Mouse (Mus musculus): Measurements from ENCODE around the gene Sec24a.
A peak's percentile ranks its signal among the peaks of the same experiment; 100 is the strongest.
"Not testable (repeated sequence)": the region's sequence is repeated elsewhere in the genome, so short reads cannot be mapped to it uniquely, and the experiment has no call there.

Gene Sec24a

GRCm38 (mm10) chr11:51759251-51759650 is 4.2 kb downstream of the Sec24a start:
- no peak for DNase-seq

- not testable (repeated sequence) for DNase-seq
Measured at GRCm38 (mm10) chr11:51758207-51758606, 5.2 kb downstream of the Sec24a start.

GRCm38 (mm10) chr11:51757625-51758024 is 5.8 kb downstream of the Sec24a start:
- DNase-seq = no peak

- no peak for DNase-seq
Measured at GRCm38 (mm10) chr11:51757023-51757422, 6.4 kb downstream of the Sec24a start.

- DNase-seq = peak; percentile 94 to 96
Measured at GRCm38 (mm10) chr11:51756352-51756771, 7.1 kb downstream of the Sec24a start.

GRCm38 (mm10) chr11:51755621-51756311 is 7.7 kb downstream of the Sec24a start:
- DNase-seq = no peak

GRCm38 (mm10) chr11:51751623-51752225 is 11.7 kb downstream of the Sec24a start:
- DNase-seq = not testable (repeated sequence)

- DNase-seq = no peak
Measured at GRCm38 (mm10) chr11:51746096-51746495, 17.3 kb downstream of the Sec24a start.

GRCm38 (mm10) chr11:51740701-51741100 is 22.7 kb downstream of the Sec24a start:
- no peak for DNase-seq

- no peak for DNase-seq
Measured at GRCm38 (mm10) chr11:51738651-51739403, 24.6 kb downstream of the Sec24a start.

- not testable (repeated sequence) for DNase-seq
Measured at GRCm38 (mm10) chr11:51734218-51734617, 29.2 kb downstream of the Sec24a start.

GRCm38 (mm10) chr11:51732883-51733282 is 30.6 kb downstream of the Sec24a start:
- no peak for DNase-seq

- DNase-seq = no peak
Measured at GRCm38 (mm10) chr11:51721066-51721465, 42.4 kb downstream of the Sec24a start.

GRCm38 (mm10) chr11:51707080-51707479 is 56.4 kb downstream of the Sec24a start:
- DNase-seq = no peak

GRCm38 (mm10) chr11:51706451-51706850 is 57.0 kb downstream of the Sec24a start:
- DNase-seq = no peak

GRCm38 (mm10) chr11:51703379-51703998 is 59.9 kb downstream of the Sec24a start:
- DNase-seq = peak in 1 of 2 experiments; percentile 38

GRCm38 (mm10) chr11:51702831-51703230 is 60.6 kb downstream of the Sec24a start:
- no peak for DNase-seq

- DNase-seq = no peak
Measured at GRCm38 (mm10) chr11:51694984-51695383, 68.5 kb downstream of the Sec24a start.

GRCm38 (mm10) chr11:51690597-51690996 is 72.8 kb downstream of the Sec24a start:
- not testable (repeated sequence) for DNase-seq

- no peak for DNase-seq
Measured at GRCm38 (mm10) chr11:51689343-51689742, 74.1 kb downstream of the Sec24a start.

- peak; percentile 100 for DNase-seq
Measured at GRCm38 (mm10) chr11:51688330-51689328, 74.8 kb downstream of the Sec24a start, which contains the start of gene 0610009B22Rik. Gene 0610009B22Rik, minus strand, starts transcription at chr11:51688874.

- DNase-seq = no peak
Measured at GRCm38 (mm10) chr11:51681976-51682374, 81.5 kb downstream of the Sec24a start.
